Mouse (Mus musculus) embryonic fibroblast, embryonic 13.5 days (primary cell): ENCODE measurements around the gene Fyco1.

Source experiments
- CTCF ChIP-seq: IDR thresholded peaks from 2 replicates; pipeline ENCODE4 v1.5.1; 2011; ENCODE audit warnings: mild to moderate bottlenecking, control low read depth, low read length, moderate library complexity, borderline replicate concordance; ENCODE audit not compliant: insufficient read depth
- POLR2A ChIP-seq: IDR thresholded peaks from 2 replicates; pipeline ENCODE4 v1.6.1; 2011; ENCODE audit warnings: low read depth, mild to moderate bottlenecking, control low read depth, low read length, moderate library complexity

DNA sequence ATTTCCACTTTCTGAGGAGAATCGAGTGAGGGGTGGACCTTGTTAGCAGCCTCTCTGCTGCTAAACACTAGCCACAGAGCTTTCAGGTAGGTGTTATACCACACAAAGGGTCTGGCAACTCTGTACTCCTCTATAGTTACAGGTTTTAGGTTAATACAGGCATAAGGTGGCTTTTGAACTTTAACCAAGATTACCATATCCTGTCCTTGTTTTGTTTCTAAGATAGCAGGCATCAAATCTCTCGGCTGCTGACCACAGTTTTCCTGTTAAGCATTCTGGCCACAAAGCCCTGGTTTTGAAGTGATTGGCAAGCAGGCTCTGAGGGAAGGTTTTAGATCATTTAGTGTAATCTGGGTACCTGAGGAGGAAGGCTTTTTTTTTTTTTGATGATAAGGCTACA lies 37.4 kb downstream of the Fyco1 start:
- no peak for TF ChIP-seq CTCF
- no peak for TF ChIP-seq POLR2A
